Mouse (Mus musculus) MEL (cell line): ENCODE measurements around the gene Spint2.

Experiments used
- BHLHE40 ChIP-seq: IDR thresholded peaks from 2 replicates; pipeline ENCODE4 v1.6.1; 2012; ENCODE audit warnings: low read depth, mild to moderate bottlenecking, inconsistent platforms, low read length, improper control_type of control experiment, borderline replicate concordance
- CHD2 ChIP-seq: IDR thresholded peaks from 2 replicates; pipeline ENCODE4 v1.6.1; 2011; ENCODE audit warnings: low read length, improper control_type of control experiment
- CTCF ChIP-seq, 3 experiments: IDR thresholded peaks in 2 of 3; conservative IDR thresholded peaks in 1 of 3; 2 replicates each; pipeline ENCODE4 v1.5.1; 2011 to 2012; ENCODE audit warnings: low read length in 3 of 3, low read depth in 2 of 3, mild to moderate bottlenecking in 2 of 3, improper control_type of control experiment in 1 of 3, inconsistent platforms in 1 of 3, mixed read lengths in 1 of 3, moderate library complexity in 1 of 3; ENCODE audit not compliant: control insufficient read depth in 1 of 3, insufficient read depth in 1 of 3, poor library complexity in 1 of 3, severe bottlenecking in 1 of 3
- E2F4 ChIP-seq: IDR thresholded peaks from 2 replicates; pipeline ENCODE4 v1.6.1; 2011; ENCODE audit warnings: low read depth, low read length, improper control_type of control experiment, borderline replicate concordance
- EP300 ChIP-seq, 2 experiments: IDR thresholded peaks; 2 replicates each; pipeline ENCODE4 v1.6.1; 2011; ENCODE audit warnings: improper control_type of control experiment in 2 of 2, low read length in 2 of 2, low read depth in 1 of 2, mild to moderate bottlenecking in 1 of 2
- MAFK ChIP-seq: IDR thresholded peaks from 2 replicates; pipeline ENCODE4 v1.6.1; 2011; ENCODE audit warnings: low read depth, mild to moderate bottlenecking, low read length, improper control_type of control experiment, borderline replicate concordance
- MXI1 ChIP-seq: IDR thresholded peaks from 2 replicates; pipeline ENCODE4 v1.6.1; 2011; ENCODE audit warnings: mild to moderate bottlenecking, low read depth, low read length, improper control_type of control experiment
- POLR2A ChIP-seq, 2 experiments: IDR thresholded peaks; 2 replicates each; pipeline ENCODE4 v1.6.1; 2011 to 2012; ENCODE audit warnings: low read length in 2 of 2, mild to moderate bottlenecking in 2 of 2, control low read depth in 1 of 2, improper control_type of control experiment in 1 of 2, low read depth in 1 of 2, moderate library complexity in 1 of 2; ENCODE audit not compliant: control insufficient read depth in 1 of 2, insufficient read depth in 1 of 2, poor library complexity in 1 of 2
- POLR2AphosphoS2 ChIP-seq: IDR thresholded peaks from 2 replicates; pipeline ENCODE4 v1.6.1; 2011; ENCODE audit warnings: low read length, improper control_type of control experiment
- SMC3 ChIP-seq: IDR thresholded peaks from 2 replicates; pipeline ENCODE4 v1.6.1; 2011; ENCODE audit warnings: low read depth, low read length, improper control_type of control experiment
- TAL1 ChIP-seq: IDR thresholded peaks from 2 replicates; pipeline ENCODE4 v1.6.1; 2012; ENCODE audit warnings: mild to moderate bottlenecking, inconsistent platforms, low read length, moderate library complexity, mixed read lengths
- TCF12 ChIP-seq: IDR thresholded peaks from 2 replicates; pipeline ENCODE4 v1.6.1; 2014; ENCODE audit warnings: low read depth, mild to moderate bottlenecking, inconsistent platforms, low read length, improper control_type of control experiment, moderate library complexity
- ZKSCAN1 ChIP-seq: IDR thresholded peaks from 2 replicates; pipeline ENCODE4 v1.6.1; 2012; ENCODE audit warnings: low read depth, mild to moderate bottlenecking, inconsistent platforms, low read length, improper control_type of control experiment, moderate library complexity
- ZNF384 ChIP-seq: IDR thresholded peaks from 2 replicates; pipeline ENCODE4 v1.6.1; 2012; ENCODE audit warnings: low read depth, mild to moderate bottlenecking, inconsistent platforms, low read length, improper control_type of control experiment

DNA sequence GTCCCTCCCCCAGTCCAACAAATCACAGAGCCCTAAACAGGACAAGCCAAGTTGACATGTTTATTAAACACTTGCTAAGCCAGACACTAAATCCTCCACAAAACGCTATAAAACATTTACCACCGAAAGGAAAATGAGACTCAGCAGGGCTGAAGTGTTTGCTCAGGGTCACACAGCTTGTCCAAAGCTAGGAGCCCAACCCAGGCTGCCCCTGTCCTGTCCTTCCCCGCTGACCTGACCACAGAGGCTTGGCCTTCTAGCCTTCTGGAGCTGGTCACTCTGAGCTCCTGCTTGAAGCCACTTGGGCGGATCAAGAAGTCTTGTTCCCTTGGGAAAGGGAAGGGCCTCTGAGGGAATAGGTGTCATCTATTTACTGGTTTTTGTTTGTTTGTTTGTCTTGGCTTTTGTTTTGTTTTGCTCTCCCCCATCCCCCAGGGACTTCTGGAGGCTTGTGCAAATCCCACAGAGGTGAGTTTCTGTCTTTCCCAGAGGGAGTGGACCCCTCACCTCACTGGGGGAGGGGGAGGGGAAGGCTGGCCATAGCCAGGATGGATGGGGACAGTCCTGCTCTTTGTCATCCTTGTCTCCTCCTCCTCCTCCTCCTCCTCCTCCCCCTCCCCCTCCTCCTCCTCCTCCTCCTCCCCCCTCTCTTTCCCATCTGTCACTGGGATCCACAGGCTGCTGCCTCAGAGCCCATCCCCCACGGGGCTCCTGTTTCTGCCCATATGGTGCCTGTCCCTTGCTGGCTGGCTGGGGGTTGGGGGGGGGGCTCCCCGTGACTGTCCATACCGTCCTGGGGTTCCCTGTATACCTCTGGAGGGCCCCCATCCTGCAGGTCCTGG lies 10.1 kb upstream of the Spint2 start:
- TF ChIP-seq CTCF (IDR thresholded peaks at IDR 0.05 in 2 of 3, conservative IDR thresholded peaks at IDR 0.05 in 1 of 3; ENCODE audit: control insufficient read depth in 1 of 3, insufficient read depth in 1 of 3, low read depth in 2 of 3, low read length in 3 of 3, poor library complexity in 1 of 3, severe bottlenecking in 1 of 3): no peak
- no peak for TF ChIP-seq EP300 (IDR thresholded peaks at IDR 0.05; ENCODE audit: low read depth in 1 of 2, low read length in 2 of 2)
- TF ChIP-seq POLR2A (IDR thresholded peaks at IDR 0.05; ENCODE audit: control insufficient read depth in 1 of 2, insufficient read depth in 1 of 2, low read depth in 1 of 2, low read length in 2 of 2, poor library complexity in 1 of 2): no peak
- TF ChIP-seq E2F4: no peak
- TF ChIP-seq TCF12: no peak
- TF ChIP-seq SMC3: no peak
- no peak for TF ChIP-seq POLR2AphosphoS2
- no peak for TF ChIP-seq ZKSCAN1
- TF ChIP-seq BHLHE40: no peak
- TF ChIP-seq MAFK: no peak
- no peak for TF ChIP-seq MXI1
- TF ChIP-seq CHD2: no peak
- no peak for TF ChIP-seq TAL1
- TF ChIP-seq ZNF384: no peak
